Mouse (Mus musculus): Measurements from ENCODE around the gene 2210408I21Rik.

2210408I21Rik gene

GRCm38 (mm10) chr13:77489938-77490651, 354.8 kb downstream of the 2210408I21Rik start:
- no peak for DNase-seq (ENCODE audit: low spot score)

- DNase-seq (ENCODE audit: low spot score): no peak
These were observed 378.7 kb downstream of the 2210408I21Rik start for GRCm38 (mm10) chr13:77514046-77514445.

GRCm38 (mm10) chr13:77528960-77529699, 393.8 kb downstream of the 2210408I21Rik start:
- DNase-seq (ENCODE audit: low spot score): no peak

- no peak for DNase-seq (ENCODE audit: low spot score)
These were observed 394.4 kb downstream of the 2210408I21Rik start for GRCm38 (mm10) chr13:77529760-77530159.

GRCm38 (mm10) chr13:77537466-77537865, 402.1 kb downstream of the 2210408I21Rik start:
- DNase-seq (ENCODE audit: low spot score): no peak

GRCm38 (mm10) chr13:77547486-77548385, 412.4 kb downstream of the 2210408I21Rik start:
- DNase-seq (ENCODE audit: low spot score): no peak

- DNase-seq (ENCODE audit: low spot score): no peak
These were observed 413.0 kb downstream of the 2210408I21Rik start for GRCm38 (mm10) chr13:77548386-77548695.

- no peak for DNase-seq (ENCODE audit: low spot score)
These were observed 413.4 kb downstream of the 2210408I21Rik start for GRCm38 (mm10) chr13:77548750-77549149.

- no peak for DNase-seq (ENCODE audit: low spot score)
These were observed 458.7 kb downstream of the 2210408I21Rik start for GRCm38 (mm10) chr13:77594011-77594410.

GRCm38 (mm10) chr13:77615346-77615745, 480.0 kb downstream of the 2210408I21Rik start:
- DNase-seq (ENCODE audit: low spot score): no peak

All from T-cell, adult 2 months (primary cell).